Mouse (Mus musculus) neural tube, embryonic 13.5 days (tissue): ENCODE measurements at regions not wholly inside any gene's neighbourhood (a gene's known extent, or its start where the extent isn't known, plus 50 kb on each side); places are given as distances from the start of the nearest gene placed in this dataset.
A peak's percentile ranks its signal among the peaks of the same experiment; 100 is the strongest.

ENCODE experiments used
- ATAC-seq: fragments of 200-750 bp; cut with Nextera tagmentation; 2 replicates; pipeline ENCODE4 v1.8.0; 2017; ENCODE audit warnings: low read depth, mild to moderate bottlenecking, moderate TSS enrichment, moderate library complexity
- H3K27ac ChIP-seq: fragments of 300-500 bp; sonication (generic); replicated peaks from 2 replicates; pipeline ENCODE4 v1.5.1; 2015; ENCODE audit warnings: moderate library complexity, mild to moderate bottlenecking, inconsistent platforms
- H3K27me3 ChIP-seq: fragments of 300-500 bp; sonication (generic); 2 replicates; pipeline ENCODE4 v1.6.1; 2015; ENCODE audit warnings: mild to moderate bottlenecking, inconsistent platforms
- H3K36me3 ChIP-seq: fragments of 300-500 bp; sonication (generic); 2 replicates; pipeline ENCODE4 v1.6.1; 2015; ENCODE audit warnings: mild to moderate bottlenecking, inconsistent platforms
- H3K4me1 ChIP-seq: fragments of 300-500 bp; sonication (generic); replicated peaks from 2 replicates; pipeline ENCODE4 v1.6.1; 2015; ENCODE audit warnings: inconsistent platforms
- H3K4me2 ChIP-seq: fragments of 300-500 bp; sonication (generic); 2 replicates; pipeline ENCODE4 v1.6.1; 2015; ENCODE audit warnings: inconsistent platforms, mild to moderate bottlenecking, moderate library complexity
- H3K4me3 ChIP-seq: fragments of 300-500 bp; sonication (generic); 2 replicates; pipeline ENCODE4 v1.5.1; 2015; ENCODE audit warnings: mild to moderate bottlenecking, inconsistent platforms
- H3K9ac ChIP-seq: fragments of 300-500 bp; sonication (generic); 2 replicates; pipeline ENCODE4 v1.6.1; 2015; ENCODE audit warnings: moderate library complexity, mild to moderate bottlenecking, inconsistent platforms
- H3K9me3 ChIP-seq: fragments of 300-500 bp; sonication (generic); 2 replicates; pipeline ENCODE4 v1.6.1; 2016; ENCODE audit warnings: inconsistent platforms
- WGBS: fragments of 180-500 bp; shearing (Covaris S2); methylation state at CpG from one replicate; pipeline ENCODE4 v1.1.7; 2015; 5-methylcytosine and 5-hydroxymethylcytosine counted together

- H3K4me1 ChIP-seq = peaks cover 10% of the 10 kb centered on the region; the same call in 1 of the 2 replicates
- WGBS = 79% methylated on average over 8 of the region's 8 CpGs
- no peaks in the 10 kb centered on the region for H3K36me3 ChIP-seq
- no peak for ATAC-seq
- no peaks in the 10 kb centered on the region for H3K27me3 ChIP-seq
- no peak overlapping the region for H3K9ac ChIP-seq
- no peak overlapping the region for H3K27ac ChIP-seq
- H3K9me3 ChIP-seq = no peaks in the 10 kb centered on the region
- H3K4me2 ChIP-seq = no peak overlapping the region
- H3K4me3 ChIP-seq = no peak overlapping the region
These were observed 53.9 kb upstream of the Slc44a1 start for GRCm38 (mm10) chr4:53386309-53386708.

- Histone ChIP-seq H3K36me3 (no peaks in the 10 kb centered on the region), H3K4me2 (peak overlapping the region; percentile 45), H3K27me3 (no peaks in the 10 kb centered on the region), H3K4me1 (peaks cover 10% of the 10 kb centered on the region; the same call in 1 of the 2 replicates), H3K9me3 (no peaks in the 10 kb centered on the region), H3K4me3 (no peak overlapping the region), H3K9ac (no peak overlapping the region), H3K27ac (no peak overlapping the region)
- peak; percentile 50 for ATAC-seq
- WGBS = 22% methylated on average over 6 of the region's 6 CpGs
These were observed 55.5 kb upstream of the Slc44a1 start for GRCm38 (mm10) chr4:53384761-53385160.

- Histone ChIP-seq H3K9ac (no peak overlapping the region), H3K4me1 (peaks cover 10% of the 10 kb centered on the region; the same call in 1 of the 2 replicates), H3K36me3 (no peaks in the 10 kb centered on the region), H3K27me3 (no peaks in the 10 kb centered on the region), H3K27ac (no peak overlapping the region), H3K9me3 (no peaks in the 10 kb centered on the region), H3K4me2 (no peak overlapping the region), H3K4me3 (no peak overlapping the region)
- peak; percentile 23; the same call in 1 of the 2 replicates for ATAC-seq
- WGBS = 35% methylated on average over 6 of the region's 6 CpGs
These were observed 56.1 kb upstream of the Slc44a1 start for GRCm38 (mm10) chr4:53384104-53384503.

- Histone ChIP-seq H3K36me3 (no peaks in the 10 kb centered on the region), H3K4me1 (peaks cover 16% of the 10 kb centered on the region; the same call in 1 of the 2 replicates), H3K27ac (no peak overlapping the region), H3K9ac (no peak overlapping the region), H3K4me3 (no peak overlapping the region), H3K4me2 (no peak overlapping the region), H3K9me3 (no peaks in the 10 kb centered on the region), H3K27me3 (no peaks in the 10 kb centered on the region)
- no peak for ATAC-seq
- 67% methylated on average over 4 of the region's 4 CpGs for WGBS
These were observed 58.2 kb upstream of the Slc44a1 start for GRCm38 (mm10) chr4:53382012-53382411.

DNA sequence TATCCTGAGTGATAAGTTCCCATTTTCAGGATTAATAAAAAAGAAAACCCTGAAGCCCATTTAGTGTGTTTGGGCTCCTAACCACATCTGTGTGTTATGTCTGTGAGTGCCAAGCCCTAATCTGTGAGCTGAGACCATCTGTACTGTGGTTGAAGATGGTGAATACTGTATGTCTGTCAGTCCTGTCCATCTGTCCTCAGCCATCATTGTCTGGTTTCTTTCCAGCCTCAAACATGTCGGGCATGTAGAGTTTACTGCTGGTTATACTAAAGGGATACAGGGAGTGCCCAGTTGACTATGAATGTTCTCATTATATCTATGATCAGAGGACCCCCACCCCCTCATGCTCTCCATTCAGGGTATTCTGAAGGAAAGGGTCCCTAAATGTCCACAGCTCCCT lies 60.4 kb upstream of the Slc44a1 start:
- no peak overlapping the region for H3K9ac ChIP-seq
- no peak overlapping the region for H3K4me2 ChIP-seq
- H3K27ac ChIP-seq = no peak overlapping the region
- peaks cover 20% of the 10 kb centered on the region for H3K4me1 ChIP-seq
- no peak overlapping the region for H3K4me3 ChIP-seq
- 89% methylated on average over 1 of the region's 1 CpGs for WGBS
- no peak for ATAC-seq
- H3K27me3 ChIP-seq = no peaks in the 10 kb centered on the region
- H3K9me3 ChIP-seq = no peaks in the 10 kb centered on the region
- no peaks in the 10 kb centered on the region for H3K36me3 ChIP-seq

- ATAC-seq = peak; percentile 70; the same call in 1 of the 2 replicates
- H3K27me3 ChIP-seq = no peaks in the 10 kb centered on the region
- no peak overlapping the region for H3K4me3 ChIP-seq
- H3K9me3 ChIP-seq = no peaks in the 10 kb centered on the region
- no peaks in the 10 kb centered on the region for H3K36me3 ChIP-seq
- peak overlapping the region; percentile 46 for H3K27ac ChIP-seq
- WGBS = 57% methylated on average over 4 of the region's 4 CpGs
- no peak overlapping the region for H3K4me2 ChIP-seq
- peaks cover 18% of the 10 kb centered on the region for H3K4me1 ChIP-seq
- H3K9ac ChIP-seq = no peak overlapping the region
These were observed 63.2 kb upstream of the Slc44a1 start for GRCm38 (mm10) chr4:53376995-53377394.

DNA sequence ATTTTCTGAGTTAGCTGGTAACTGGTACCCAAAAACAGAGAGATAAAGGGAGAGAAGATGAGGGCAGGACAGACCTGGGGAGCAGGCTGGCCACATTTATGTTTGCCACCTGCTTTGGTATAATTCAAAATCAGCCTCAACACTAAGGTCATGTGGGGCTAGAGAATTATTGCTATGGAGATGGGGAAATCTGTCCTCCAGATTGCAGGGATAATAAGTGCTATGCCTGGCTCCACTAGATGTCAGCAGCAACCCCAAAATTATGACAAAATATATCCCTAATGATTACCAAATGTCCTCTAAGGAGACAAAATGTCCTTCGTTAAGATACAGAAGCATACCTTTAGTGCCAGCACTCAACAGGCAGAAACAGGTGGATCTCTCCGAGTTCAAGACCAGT lies 83.8 kb upstream of the Slc44a1 start:
- 86% methylated on average over 2 of the region's 2 CpGs for WGBS
- no peaks in the 10 kb centered on the region for H3K36me3 ChIP-seq
- H3K9me3 ChIP-seq = no peaks in the 10 kb centered on the region
- no peak overlapping the region for H3K4me3 ChIP-seq
- no peak for ATAC-seq
- no peaks in the 10 kb centered on the region for H3K27me3 ChIP-seq
- peaks cover 11% of the 10 kb centered on the region for H3K4me1 ChIP-seq
- H3K27ac ChIP-seq = no peak overlapping the region
- H3K9ac ChIP-seq = no peak overlapping the region
- no peak overlapping the region for H3K4me2 ChIP-seq

DNA sequence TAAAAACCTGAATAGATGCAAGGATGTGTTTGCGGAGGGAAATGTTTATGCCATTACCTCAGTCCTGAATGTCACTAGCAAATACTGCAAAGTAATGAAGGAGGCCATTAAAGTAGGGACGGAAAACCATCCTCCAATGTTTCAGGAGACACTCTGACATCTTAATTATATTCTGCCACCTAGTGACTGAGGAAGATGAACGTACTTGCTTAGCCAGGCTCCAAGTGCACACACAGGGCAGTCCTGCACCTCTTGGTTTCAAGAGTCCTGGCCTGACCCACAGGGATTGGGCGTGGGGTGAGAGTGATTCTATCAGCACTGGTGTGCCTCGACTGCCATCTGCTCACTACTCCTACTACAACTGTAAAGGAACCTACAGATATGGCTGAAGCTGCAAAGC lies 85.3 kb upstream of the Slc44a1 start:
- no peak overlapping the region for H3K4me2 ChIP-seq
- no peaks in the 10 kb centered on the region for H3K27me3 ChIP-seq
- no peak overlapping the region for H3K27ac ChIP-seq
- no peak overlapping the region for H3K4me3 ChIP-seq
- no peak for ATAC-seq
- no peak overlapping the region for H3K9ac ChIP-seq
- WGBS = 26% methylated on average over 5 of the region's 5 CpGs
- H3K36me3 ChIP-seq = no peaks in the 10 kb centered on the region
- H3K4me1 ChIP-seq = peaks cover 11% of the 10 kb centered on the region
- no peaks in the 10 kb centered on the region for H3K9me3 ChIP-seq

- H3K4me3 ChIP-seq = no peak overlapping the region
- no peaks in the 10 kb centered on the region for H3K27me3 ChIP-seq
- H3K4me1 ChIP-seq = peaks cover 11% of the 10 kb centered on the region
- H3K9ac ChIP-seq = no peak overlapping the region
- H3K4me2 ChIP-seq = no peak overlapping the region
- WGBS = 58% methylated on average over 4 of the region's 4 CpGs
- no peak for ATAC-seq
- no peak overlapping the region for H3K27ac ChIP-seq
- no peaks in the 10 kb centered on the region for H3K36me3 ChIP-seq
- no peaks in the 10 kb centered on the region for H3K9me3 ChIP-seq
These were observed 86.7 kb upstream of the Slc44a1 start for GRCm38 (mm10) chr4:53353399-53354090.

DNA sequence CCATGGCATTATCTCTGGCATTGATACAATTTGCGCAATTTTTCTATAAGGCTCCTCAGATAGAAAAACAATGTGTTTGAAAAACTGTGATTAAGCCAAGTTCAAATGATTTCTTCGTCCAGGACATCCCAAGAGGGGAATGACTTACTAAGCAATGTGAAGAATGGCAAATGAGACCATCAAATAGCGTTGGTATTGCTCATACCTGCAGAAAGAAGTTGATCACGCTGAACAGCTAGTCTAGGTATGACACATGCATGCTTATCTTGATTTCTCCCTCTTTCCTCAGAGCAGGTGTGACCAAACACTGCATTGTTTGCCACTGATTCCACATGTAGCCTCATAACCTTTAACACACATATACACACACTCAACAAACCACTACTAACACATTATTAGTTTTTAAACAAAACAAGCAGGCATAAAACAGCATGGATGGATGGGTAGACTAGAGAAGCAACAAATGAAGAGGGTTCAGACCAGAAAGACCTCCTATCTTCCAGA lies 89.1 kb upstream of the Slc44a1 start:
- ATAC-seq = no peak
- 91% methylated on average over 4 of the region's 4 CpGs for WGBS

GRCm38 (mm10) chr4:53345346-53345745 lies 94.9 kb upstream of the Slc44a1 start:
- Histone ChIP-seq H3K9me3 (peaks cover 6% of the 10 kb centered on the region; the same call in 1 of the 2 replicates), H3K27ac (no peak overlapping the region), H3K4me3 (no peak overlapping the region), H3K36me3 (no peaks in the 10 kb centered on the region), H3K9ac (no peak overlapping the region), H3K27me3 (no peaks in the 10 kb centered on the region), H3K4me2 (no peak overlapping the region), H3K4me1 (no peaks in the 10 kb centered on the region)
- 94% methylated on average over 4 of the region's 4 CpGs for WGBS
- no peak for ATAC-seq

More for the DNA sequence above, 89.1 kb upstream of the Slc44a1 start:
- no peaks in the 10 kb centered on the region for H3K9me3 ChIP-seq
- H3K4me3 ChIP-seq = no peak overlapping the region
- no peak overlapping the region for H3K9ac ChIP-seq
- H3K36me3 ChIP-seq = no peaks in the 10 kb centered on the region
- no peak overlapping the region for H3K27ac ChIP-seq
- H3K4me2 ChIP-seq = no peak overlapping the region
- H3K4me1 ChIP-seq = peaks cover 11% of the 10 kb centered on the region
- no peaks in the 10 kb centered on the region for H3K27me3 ChIP-seq

GRCm38 (mm10) chr4:53344546-53344945 lies 95.7 kb upstream of the Slc44a1 start:
- Histone ChIP-seq H3K27ac (no peak overlapping the region), H3K9me3 (peaks cover 6% of the 10 kb centered on the region; the same call in 1 of the 2 replicates), H3K9ac (no peak overlapping the region), H3K4me3 (no peak overlapping the region), H3K36me3 (no peaks in the 10 kb centered on the region), H3K27me3 (no peaks in the 10 kb centered on the region), H3K4me1 (0 out of 2 replicates have a peak, but pooled peaks cover 1% of the 10 kb centered on the region), H3K4me2 (no peak overlapping the region)
- 67% methylated on average over 8 of the region's 8 CpGs for WGBS
- no peak for ATAC-seq

GRCm38 (mm10) chr4:53341181-53341580 lies 99.0 kb upstream of the Slc44a1 start:
- H3K36me3 ChIP-seq = no peaks in the 10 kb centered on the region
- ATAC-seq = no peak
- no peak overlapping the region for H3K9ac ChIP-seq
- H3K4me1 ChIP-seq = peaks cover 10% of the 10 kb centered on the region; the same call in 1 of the 2 replicates
- peaks cover 6% of the 10 kb centered on the region; the same call in 1 of the 2 replicates for H3K9me3 ChIP-seq
- no peak overlapping the region for H3K4me3 ChIP-seq
- no peaks in the 10 kb centered on the region for H3K27me3 ChIP-seq
- H3K27ac ChIP-seq = no peak overlapping the region
- 96% methylated on average over 4 of the region's 4 CpGs for WGBS
- H3K4me2 ChIP-seq = no peak overlapping the region
